Mouse (Mus musculus) myocyte (in vitro differentiated cells): Measurements from ENCODE around the gene Auh. TPM values are rescaled to one million over a fixed set of nuclear protein-coding genes. Genes with fewer than 3 reads are reported as not detected.

Experiments used
- H3K27me3 ChIP-seq: one replicate; pipeline ENCODE4 v1.6.1; 2011; ENCODE audit not compliant: control insufficient read depth, insufficient read depth, insufficient read length
- H3K36me3 ChIP-seq: one replicate; pipeline ENCODE4 v1.6.1; 2011; ENCODE audit not compliant: control insufficient read depth, insufficient read depth
- H3K4me2 ChIP-seq: one replicate; pipeline ENCODE4 v1.6.1; 2011; ENCODE audit warnings: low read depth, control low read depth
- H3K4me3 ChIP-seq: one replicate; pipeline ENCODE4 v1.5.1; 2011; ENCODE audit warnings: mild to moderate bottlenecking, control low read depth, moderate library complexity
- H3K79me2 ChIP-seq: one replicate; pipeline ENCODE4 v1.6.1; 2011; ENCODE audit not compliant: control insufficient read depth, insufficient read depth
- H3ac ChIP-seq: one replicate; pipeline ENCODE4 v1.6.1; 2011; ENCODE audit not compliant: control insufficient read depth, insufficient read length
- CEBPB ChIP-seq: IDR thresholded peaks from 2 replicates; pipeline ENCODE4 v1.6.1; 2011; ENCODE audit warnings: mild to moderate bottlenecking, moderate library complexity; ENCODE audit not compliant: poor library complexity, insufficient read depth, severe bottlenecking
- E2F4 ChIP-seq: IDR thresholded peaks from one replicate; pipeline ENCODE4 v1.6.1; 2011; ENCODE audit warnings: mild to moderate bottlenecking, control low read depth, moderate library complexity; ENCODE audit not compliant: insufficient read depth
- MAX ChIP-seq: IDR thresholded peaks from one replicate; pipeline ENCODE4 v1.6.1; 2011; ENCODE audit warnings: low read depth, mild to moderate bottlenecking, control low read depth
- MYOD1 ChIP-seq, 3 experiments: IDR thresholded peaks; one replicate each; pipeline ENCODE4 v1.6.1; 2011; ENCODE audit warnings: control low read depth in 2 of 3, low read depth in 2 of 3, mild to moderate bottlenecking in 2 of 3, moderate library complexity in 1 of 3; ENCODE audit not compliant: insufficient read length in 2 of 3, control insufficient read depth in 1 of 3
- MYOG ChIP-seq, 3 experiments: IDR thresholded peaks; one replicate each; pipeline ENCODE4 v1.6.1; 2011; ENCODE audit warnings: control low read depth in 2 of 3, low read depth in 2 of 3, mild to moderate bottlenecking in 2 of 3; ENCODE audit not compliant: insufficient read length in 2 of 3, control insufficient read depth in 1 of 3, insufficient read depth in 1 of 3
- POLR2A ChIP-seq: IDR thresholded peaks from one replicate; pipeline ENCODE4 v1.6.1; 2011; ENCODE audit warnings: low read depth, mild to moderate bottlenecking, control low read depth, moderate library complexity; ENCODE audit not compliant: insufficient read length
- POLR2AphosphoS2 ChIP-seq: IDR thresholded peaks from one replicate; pipeline ENCODE4 v1.6.1; 2011; ENCODE audit warnings: low read depth, control low read depth; ENCODE audit not compliant: insufficient read length
- REST ChIP-seq: IDR thresholded peaks from one replicate; pipeline ENCODE4 v1.6.1; 2011; ENCODE audit warnings: mild to moderate bottlenecking, control low read depth, moderate library complexity; ENCODE audit not compliant: insufficient read depth, insufficient read length
- SRF ChIP-seq: IDR thresholded peaks from one replicate; pipeline ENCODE4 v1.6.1; 2011; ENCODE audit warnings: low read depth; ENCODE audit not compliant: control insufficient read depth, insufficient read length
- TCF12 ChIP-seq: IDR thresholded peaks from one replicate; pipeline ENCODE4 v1.6.1; 2011; ENCODE audit warnings: mild to moderate bottlenecking, control low read depth; ENCODE audit not compliant: poor library complexity, insufficient read depth, severe bottlenecking
- TCF3 ChIP-seq: IDR thresholded peaks from one replicate; pipeline ENCODE4 v1.6.1; 2011; ENCODE audit warnings: low read depth, control low read depth; ENCODE audit not compliant: insufficient read length
- USF1 ChIP-seq: IDR thresholded peaks from one replicate; pipeline ENCODE4 v1.6.1; 2011; ENCODE audit warnings: low read depth, mild to moderate bottlenecking, control low read depth, moderate library complexity
- polyA plus RNA-seq: library from polyadenylated mRNA; unstranded; fragments of >200 nt; fragmentation: generic; extraction: Trizol; gene quantifications from one replicate; pipeline ENCODE4 v1.2.1, GENCODE M21; 2012; ENCODE audit warnings: missing spikeins

The Auh gene
- polyA plus RNA-seq, 1 experiment = 17.4 TPM

DNA sequence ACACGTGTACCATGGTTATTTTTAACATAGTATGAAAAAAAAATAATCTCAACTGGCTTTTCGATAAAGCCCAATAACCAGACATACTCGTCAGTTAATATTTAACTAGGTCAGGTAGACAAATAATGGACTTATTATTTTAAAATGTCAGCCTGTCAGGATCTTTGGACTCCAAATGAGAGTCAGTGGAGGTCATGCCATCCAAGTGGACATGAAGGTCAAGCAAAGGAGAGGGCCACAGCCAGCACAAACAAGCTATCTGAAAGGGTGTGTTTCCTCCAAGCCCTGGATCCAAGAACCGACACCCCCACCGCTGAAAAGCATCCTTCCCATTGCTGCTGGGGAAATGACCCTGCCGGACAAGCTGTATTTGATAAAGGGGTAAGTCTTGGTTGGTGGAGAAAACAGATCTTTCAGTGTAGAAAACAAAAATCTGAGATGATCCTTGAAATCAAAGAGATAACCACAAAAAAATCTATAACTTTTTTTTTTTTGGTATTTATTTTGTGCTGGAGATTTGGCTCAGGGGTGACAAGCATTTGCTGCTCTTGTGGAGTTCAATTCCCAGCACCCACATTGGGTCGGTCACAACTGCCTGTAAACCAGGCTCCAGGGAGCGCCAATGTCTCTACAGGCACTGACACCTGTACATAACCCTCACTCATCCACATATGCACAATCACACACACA, 96.9 kb downstream of the Auh start:
- no peaks in the 10 kb centered on the region for H3K36me3 ChIP-seq
- no peak overlapping the region for H3K4me3 ChIP-seq

DNA sequence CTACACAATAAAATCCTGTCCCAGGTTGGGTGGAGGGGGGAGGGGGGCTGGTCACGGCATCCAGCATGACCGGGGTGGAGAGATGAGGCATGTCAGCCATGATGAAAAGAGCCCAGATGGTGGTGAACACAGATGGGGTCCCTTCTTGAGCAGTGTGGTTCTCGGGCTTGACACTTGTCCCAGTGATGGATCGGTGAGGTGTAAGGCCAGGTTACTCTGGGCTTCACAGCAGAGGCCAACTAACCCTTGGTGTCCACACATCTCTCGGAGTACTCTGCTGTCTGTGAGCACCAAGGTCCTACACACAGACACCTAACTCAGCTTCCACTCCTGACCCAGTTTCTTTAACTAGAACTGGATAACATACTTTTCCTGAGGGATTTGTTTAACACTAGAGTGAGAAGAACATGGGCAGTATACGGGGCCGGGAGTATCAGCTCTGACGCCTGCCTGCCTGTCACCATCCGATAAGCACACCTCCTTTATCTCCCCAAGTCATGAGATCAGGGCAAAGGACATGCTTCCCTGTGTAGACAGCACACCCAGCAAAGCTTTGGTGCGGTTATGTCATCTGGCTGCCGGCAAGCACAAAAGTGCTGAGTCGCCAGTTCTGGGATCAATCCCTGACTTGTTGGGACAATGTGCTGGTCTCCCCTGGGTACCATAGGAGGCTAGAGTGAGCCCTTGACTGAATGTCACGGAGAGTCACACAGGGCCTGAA, 98.3 kb downstream of the Auh start:
- H3K4me3 ChIP-seq = no peak overlapping the region
- H3K4me2 ChIP-seq = no peak overlapping the region
- no peak overlapping the region for H3ac ChIP-seq
- H3K79me2 ChIP-seq = no peaks in the 10 kb centered on the region
- H3K27me3 ChIP-seq = no peaks in the 10 kb centered on the region
- H3K36me3 ChIP-seq = no peaks in the 10 kb centered on the region
- no peak for TF ChIP-seq E2F4
- no peak for TF ChIP-seq USF1
- TF ChIP-seq POLR2A = no peak
- TF ChIP-seq TCF3 = no peak
- no peak for TF ChIP-seq SRF
- no peak for TF ChIP-seq MYOG (IDR thresholded peaks at IDR 0.05; ENCODE audit: control insufficient read depth in 1 of 3, insufficient read depth in 1 of 3, insufficient read length in 2 of 3, low read depth in 2 of 3)
- TF ChIP-seq MYOD1 (IDR thresholded peaks at IDR 0.05; ENCODE audit: control insufficient read depth in 1 of 3, insufficient read length in 2 of 3, low read depth in 2 of 3) = no peak
- TF ChIP-seq MAX = no peak
- no peak for TF ChIP-seq CEBPB
- TF ChIP-seq REST = no peak
- no peak for TF ChIP-seq POLR2AphosphoS2
- TF ChIP-seq TCF12 = no peak

More for the DNA sequence above, 96.9 kb downstream of the Auh start:
- Histone ChIP-seq H3K27me3 (no peaks in the 10 kb centered on the region), H3ac (no peak overlapping the region), H3K4me2 (no peak overlapping the region), H3K79me2 (no peaks in the 10 kb centered on the region)
- TF ChIP-seq REST = no peak
- no peak for TF ChIP-seq SRF
- TF ChIP-seq MYOG (IDR thresholded peaks at IDR 0.05; ENCODE audit: control insufficient read depth in 1 of 3, insufficient read depth in 1 of 3, insufficient read length in 2 of 3, low read depth in 2 of 3) = no peak
- TF ChIP-seq MAX = no peak
- no peak for TF ChIP-seq MYOD1 (IDR thresholded peaks at IDR 0.05; ENCODE audit: control insufficient read depth in 1 of 3, insufficient read length in 2 of 3, low read depth in 2 of 3)
- TF ChIP-seq TCF3 = no peak
- TF ChIP-seq USF1 = no peak
- no peak for TF ChIP-seq E2F4
- TF ChIP-seq POLR2A = no peak
- no peak for TF ChIP-seq CEBPB
- no peak for TF ChIP-seq TCF12
- TF ChIP-seq POLR2AphosphoS2 = no peak

DNA sequence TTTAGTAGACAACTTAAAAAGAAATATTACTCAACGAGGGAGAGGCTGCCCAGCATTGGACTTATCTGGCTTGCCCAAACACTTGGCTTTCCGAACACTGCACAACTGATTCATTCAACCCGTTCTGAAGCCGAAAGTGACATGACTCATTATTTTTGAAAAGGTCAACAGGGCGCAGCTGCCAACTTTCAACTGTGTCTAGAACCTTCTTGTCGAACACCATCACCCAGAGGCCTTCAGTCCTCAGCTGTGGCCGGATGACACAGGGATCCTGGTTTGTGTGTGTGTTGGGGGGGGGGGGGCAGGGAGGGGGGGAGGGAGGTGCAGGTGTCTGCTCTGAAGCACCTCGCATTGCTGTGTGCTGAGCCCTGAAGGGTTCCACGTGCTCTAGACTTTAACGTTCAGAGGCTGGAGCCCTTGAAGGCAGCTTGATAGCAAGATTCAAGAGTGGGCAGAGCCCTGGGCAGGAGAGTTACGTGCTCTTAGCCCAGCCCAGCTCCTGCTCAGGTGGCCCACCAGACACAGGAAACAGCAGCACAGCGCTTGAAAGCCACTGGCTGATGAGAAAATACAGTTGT, 100.4 kb downstream of the Auh start:
- H3K4me2 ChIP-seq = peak overlapping the region; percentile 51
- no peak overlapping the region for H3K4me3 ChIP-seq
- H3K27me3 ChIP-seq = no peaks in the 10 kb centered on the region
- H3K79me2 ChIP-seq = no peaks in the 10 kb centered on the region
- H3ac ChIP-seq = no peak overlapping the region
- TF ChIP-seq MYOG (IDR thresholded peaks at IDR 0.05; ENCODE audit: control insufficient read depth in 1 of 3, insufficient read depth in 1 of 3, insufficient read length in 2 of 3, low read depth in 2 of 3) = peak in 2 of 3 experiments; percentile 19 to 20
- no peak for TF ChIP-seq REST
- 0 out of 2 replicates have a peak, but pooled peaks have one; percentile 15 for TF ChIP-seq CEBPB
- TF ChIP-seq SRF = no peak
- peak in 2 of 3 experiments; percentile 28 to 39 for TF ChIP-seq MYOD1 (IDR thresholded peaks at IDR 0.05; ENCODE audit: control insufficient read depth in 1 of 3, insufficient read length in 2 of 3, low read depth in 2 of 3)
- no peaks in the 10 kb centered on the region for H3K36me3 ChIP-seq

- no peaks in the 10 kb centered on the region for H3K79me2 ChIP-seq
- H3K4me3 ChIP-seq = no peak overlapping the region
- H3ac ChIP-seq = no peak overlapping the region
- H3K27me3 ChIP-seq = no peaks in the 10 kb centered on the region
- H3K4me2 ChIP-seq = peak overlapping the region; percentile 51
- TF ChIP-seq TCF3 (no peak), MYOG (IDR thresholded peaks at IDR 0.05; ENCODE audit: control insufficient read depth in 1 of 3, insufficient read depth in 1 of 3, insufficient read length in 2 of 3, low read depth in 2 of 3) (peak in 2 of 3 experiments; percentile 52 to 80), TCF12 (peak; percentile 4), POLR2AphosphoS2 (no peak), POLR2A (no peak), E2F4 (no peak), REST (no peak), USF1 (no peak), CEBPB (no peak), MAX (no peak), MYOD1 (IDR thresholded peaks at IDR 0.05; ENCODE audit: control insufficient read depth in 1 of 3, insufficient read length in 2 of 3, low read depth in 2 of 3) (peak in 2 of 3 experiments; percentile 72 to 89), SRF (no peak)
- H3K36me3 ChIP-seq = no peaks in the 10 kb centered on the region
Observed at GRCm38 (mm10) chr13:52828217-52828616, 101.3 kb downstream of the Auh start.
